Mouse (Mus musculus): ENCODE measurements at regions not wholly inside any gene's neighbourhood (a gene's known extent, or its start where the extent isn't known, plus 50 kb on each side); places are given as distances from the start of the nearest gene placed in this dataset.

- no peak for DNase-seq (ENCODE audit: extremely low spot score in 1 of 2, low spot score in 1 of 2)
These were observed 180.2 kb upstream of the Syt10 start for GRCm38 (mm10) chr15:90021746-90022312.

- DNase-seq (ENCODE audit: extremely low spot score in 1 of 2, low spot score in 1 of 2): no peak
These were observed 181.5 kb upstream of the Syt10 start for GRCm38 (mm10) chr15:90023164-90023563.

GRCm38 (mm10) chr15:90034356-90034755, 189.8 kb upstream of the Alg10b start:
- DNase-seq (ENCODE audit: extremely low spot score in 1 of 2, low spot score in 1 of 2): no peak

- no peak for DNase-seq (ENCODE audit: extremely low spot score in 1 of 2, low spot score in 1 of 2)
These were observed 178.4 kb upstream of the Alg10b start for GRCm38 (mm10) chr15:90045683-90046082.

GRCm38 (mm10) chr15:90062021-90062420, 162.1 kb upstream of the Alg10b start:
- DNase-seq (ENCODE audit: extremely low spot score in 1 of 2, low spot score in 1 of 2): no peak

- no peak for DNase-seq (ENCODE audit: extremely low spot score in 1 of 2, low spot score in 1 of 2)
These were observed 158.3 kb upstream of the Alg10b start for GRCm38 (mm10) chr15:90065768-90066167.

GRCm38 (mm10) chr15:90072078-90072477, 152.0 kb upstream of the Alg10b start:
- no peak for DNase-seq (ENCODE audit: extremely low spot score in 1 of 2, low spot score in 1 of 2)

GRCm38 (mm10) chr15:90082175-90082951, 141.7 kb upstream of the Alg10b start:
- no peak for DNase-seq (ENCODE audit: extremely low spot score in 1 of 2, low spot score in 1 of 2)

- DNase-seq (ENCODE audit: extremely low spot score in 1 of 2, low spot score in 1 of 2): no peak
These were observed 114.6 kb upstream of the Alg10b start for GRCm38 (mm10) chr15:90109445-90109988.

GRCm38 (mm10) chr15:90113611-90114010, 110.5 kb upstream of the Alg10b start:
- no peak for DNase-seq (ENCODE audit: extremely low spot score in 1 of 2, low spot score in 1 of 2)

GRCm38 (mm10) chr15:90119747-90120146, 104.4 kb upstream of the Alg10b start:
- no peak for DNase-seq (ENCODE audit: extremely low spot score in 1 of 2, low spot score in 1 of 2)

- no peak for DNase-seq (ENCODE audit: extremely low spot score in 1 of 2, low spot score in 1 of 2)
These were observed 100.1 kb upstream of the Alg10b start for GRCm38 (mm10) chr15:90123999-90124398.

GRCm38 (mm10) chr15:90125146-90125545, 99.0 kb upstream of the Alg10b start:
- DNase-seq (ENCODE audit: extremely low spot score in 1 of 2, low spot score in 1 of 2): no peak

- no peak for DNase-seq (ENCODE audit: extremely low spot score in 1 of 2, low spot score in 1 of 2)
These were observed 92.3 kb upstream of the Alg10b start for GRCm38 (mm10) chr15:90131777-90132176.

- no peak for DNase-seq (ENCODE audit: extremely low spot score in 1 of 2, low spot score in 1 of 2)
These were observed 83.1 kb upstream of the Alg10b start for GRCm38 (mm10) chr15:90140966-90141365.

GRCm38 (mm10) chr15:90148663-90149062, 75.4 kb upstream of the Alg10b start:
- DNase-seq (ENCODE audit: extremely low spot score in 1 of 2, low spot score in 1 of 2): no peak

- DNase-seq (ENCODE audit: extremely low spot score in 1 of 2, low spot score in 1 of 2): peak in 1 of 2 experiments; percentile 8
These were observed 70.1 kb upstream of the Alg10b start for GRCm38 (mm10) chr15:90153821-90154560.

Measured in layer of hippocampus, postnatal 25 days (tissue).